ENCODE assay signal across 29 mouse cellular contexts in the genomic region with DNA sequence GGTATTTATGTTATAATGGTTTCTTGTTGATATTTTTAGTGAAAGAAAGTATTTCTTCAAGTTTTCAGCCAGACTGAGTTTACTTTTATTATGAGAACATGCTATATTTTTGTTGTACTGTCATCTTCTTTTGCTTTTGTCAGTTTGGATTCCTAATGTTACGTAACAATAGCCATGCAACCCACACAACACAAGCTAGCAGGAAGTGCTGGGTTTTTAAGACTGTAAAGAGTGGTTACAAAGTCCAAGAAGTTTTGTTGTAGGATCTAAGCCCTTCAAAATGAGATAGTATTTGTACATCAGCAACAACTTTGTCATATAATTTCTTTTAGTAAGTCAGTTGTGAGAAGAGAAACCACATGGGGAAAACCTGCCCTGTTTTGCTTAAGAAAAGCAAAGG. TPM values are rescaled to one million over a fixed set of nuclear protein-coding genes. Genes with fewer than 3 reads are reported as not detected.
DNase-seq lines count a peak whose midpoint lies in the region; ATAC-seq and TF ChIP-seq lines count a peak whose summit lies in the region.
"Had no signal": no experiment of that assay in that cellular context is flagged by ENCODE, and none has a peak within 500 bp of the region (broad histone marks: within the 10 kb centered on the region; RNA-seq: fewer than 3 reads in every experiment).

No protein-coding gene starts in this region.

- no peak overlapping the region for H3K4me3 ChIP-seq in layer of hippocampus, adult 2 months
- H3K4me3 ChIP-seq: embryonic facial prominence, embryonic 10.5 days; embryonic facial prominence, embryonic 15.5 days; forebrain, embryonic 12.5 days; hindbrain, embryonic 10.5 days; limb, embryonic 12.5 days; liver, embryonic 15.5 days; lung, embryonic 15.5 days; megakaryocyte, embryonic 14.5 days; midbrain, embryonic 12.5 days had no signal

- ATAC-seq in CD4-positive, CD25-positive, alpha-beta regulatory T cell, adult 4 months = peak; percentile 46
- peak; percentile 75 for ATAC-seq in granulocyte monocyte progenitor cell, adult 5-6 weeks (replicated peaks; ENCODE audit: poor library complexity, severe bottlenecking)
- ATAC-seq: hindbrain, embryonic 16.5 days; intestine, embryonic 16.5 days had no signal

- no peak for TF ChIP-seq CTCF in layer of hippocampus, adult 2 months (conservative IDR thresholded peaks at IDR 0.05)

- H3K27ac ChIP-seq in layer of hippocampus, adult 2 months = peak overlapping the region; percentile 33; the same call in 1 of the 2 replicates
- H3K27ac ChIP-seq: embryonic facial prominence, embryonic 10.5 days; embryonic facial prominence, embryonic 15.5 days; forebrain, embryonic 12.5 days; hindbrain, embryonic 10.5 days; limb, embryonic 12.5 days; liver, embryonic 15.5 days; midbrain, embryonic 12.5 days had no signal

- no peak for DNase-seq in layer of hippocampus, adult 2 months (ENCODE audit: low spot score in 2 of 2)
- DNase-seq in layer of hippocampus, adult 18-20 months (ENCODE audit: low spot score in 2 of 2) = no peak
- no peak for DNase-seq in left cerebral cortex, adult 9 months (ENCODE audit: low spot score in 2 of 2)
- DNase-seq in cerebellum, adult 18-20 months = no peak
- DNase-seq in retina, postnatal 1 day = no peak
- DNase-seq: adrenal gland, adult 2 months; adrenal gland, postnatal 36 days; B cell, adult 2 months; cerebellum, adult 8-10 months; cerebellum, postnatal 25 days; gastrocnemius, postnatal 36 days; heart, postnatal 14 days; kidney, adult 8-10 months; kidney, postnatal 10 days; lung, postnatal 36 days; thymus, adult 2 months had no signal

RNA-seq across cellular contexts. Expression of gene Eef1akmt1, which starts 46.3 kb away (rescaled TPM):
- total RNA-seq in layer of hippocampus, adult 2 months (2021) = 10 to 100 TPM; 30.9 to 33.4 TPM
- 10 to 100 TPM; 30.3 to 35.9 TPM for total RNA-seq in layer of hippocampus, adult 18-20 months (2021)
- 100 to 1,000 TPM; 125 to 131 TPM for polyA plus RNA-seq in CD4-positive, CD25-positive, alpha-beta regulatory T cell, adult 4 months (2017; shearing (Covaris generic))
- total RNA-seq in granulocyte monocyte progenitor cell, adult 5-6 weeks (2014; fragmentation: Nextera tagmentation) = 24.9 and 30.6 TPM in 2 replicates
- 17.0 and 30.5 TPM in 2 replicates for total RNA-seq in granulocyte monocyte progenitor cell, adult 5-6 weeks (2017)

RNA-seq across cellular contexts. Expression of gene Xpo4, which starts 47.6 kb away (rescaled TPM):
- total RNA-seq in layer of hippocampus, adult 2 months (2021) = 10 to 100 TPM; 14.4 to 15.0 TPM
- total RNA-seq in layer of hippocampus, adult 18-20 months (2021) = 10 to 100 TPM; 12.2 to 13.1 TPM
- 10 to 100 TPM; 26.9 to 29.6 TPM for polyA plus RNA-seq in CD4-positive, CD25-positive, alpha-beta regulatory T cell, adult 4 months (2017; shearing (Covaris generic))
- total RNA-seq in granulocyte monocyte progenitor cell, adult 5-6 weeks (2014; fragmentation: Nextera tagmentation) = 23.6 and 30.4 TPM in 2 replicates
- 39.3 and 41.7 TPM in 2 replicates for total RNA-seq in granulocyte monocyte progenitor cell, adult 5-6 weeks (2017)
